Mouse (Mus musculus): ENCODE results near the gene Apol8. TPM values are rescaled to one million over a fixed set of nuclear protein-coding genes. Genes with fewer than 3 reads are reported as not detected.

Apol8 gene
- total RNA-seq, 2 experiments from 2014 or later: 5.1 to 5.8 TPM

DNA sequence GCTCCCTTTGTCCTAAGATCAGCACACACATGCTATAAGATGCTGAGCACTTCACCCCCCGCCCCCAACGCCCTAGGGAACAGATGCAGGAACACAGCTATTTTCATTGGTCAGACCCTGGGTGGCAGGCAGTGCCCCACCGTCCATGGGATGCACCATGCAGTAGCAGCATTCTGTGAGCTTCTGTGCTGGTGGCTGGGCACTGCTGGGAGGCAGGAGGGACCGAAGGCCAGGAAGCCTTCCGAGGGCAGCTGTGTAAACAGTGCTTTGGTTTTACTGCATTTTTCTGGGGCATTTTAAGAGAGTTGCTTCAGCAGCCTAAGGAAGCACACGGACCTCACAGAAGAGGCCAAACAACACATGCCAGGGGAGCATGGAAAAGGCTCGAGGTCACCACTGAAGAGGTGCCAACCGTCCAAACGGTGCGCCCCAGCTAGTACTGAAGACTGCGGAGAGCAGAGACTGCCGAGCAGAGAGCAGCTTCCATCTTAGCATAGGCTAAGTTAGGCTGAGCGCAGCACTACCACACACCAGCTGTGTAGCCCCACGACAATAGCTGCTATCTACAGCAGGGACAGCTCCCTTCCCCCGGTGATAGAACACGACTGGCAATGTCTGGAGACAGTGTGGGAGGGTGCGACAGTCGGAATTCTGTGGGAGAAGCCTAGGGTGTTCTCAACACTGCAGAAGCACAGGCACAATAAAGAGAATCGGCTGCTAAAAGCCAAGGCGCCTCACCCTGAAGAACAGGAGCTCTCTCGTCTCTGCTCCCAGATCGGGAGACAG is 27.4 kb upstream of the Apol8 start:
- intact Hi-C loops (cut with DNase I): loop anchor here (5.0 kb wide), 1 partner anchor 58 kb away; the partner anchor contains the start of gene Myh9
- Histone ChIP-seq H3K4me3 (no peak overlapping the region), H3K27ac (peak overlapping the region; percentile 83)
- TF ChIP-seq CTCF (IDR thresholded peaks at IDR 0.05): no peak; the same call in 1 of the 2 replicates
- DNase-seq (ENCODE audit: extremely low spot score in 1 of 2, low spot score in 2 of 2): peak; percentile 70 to 75

DNA sequence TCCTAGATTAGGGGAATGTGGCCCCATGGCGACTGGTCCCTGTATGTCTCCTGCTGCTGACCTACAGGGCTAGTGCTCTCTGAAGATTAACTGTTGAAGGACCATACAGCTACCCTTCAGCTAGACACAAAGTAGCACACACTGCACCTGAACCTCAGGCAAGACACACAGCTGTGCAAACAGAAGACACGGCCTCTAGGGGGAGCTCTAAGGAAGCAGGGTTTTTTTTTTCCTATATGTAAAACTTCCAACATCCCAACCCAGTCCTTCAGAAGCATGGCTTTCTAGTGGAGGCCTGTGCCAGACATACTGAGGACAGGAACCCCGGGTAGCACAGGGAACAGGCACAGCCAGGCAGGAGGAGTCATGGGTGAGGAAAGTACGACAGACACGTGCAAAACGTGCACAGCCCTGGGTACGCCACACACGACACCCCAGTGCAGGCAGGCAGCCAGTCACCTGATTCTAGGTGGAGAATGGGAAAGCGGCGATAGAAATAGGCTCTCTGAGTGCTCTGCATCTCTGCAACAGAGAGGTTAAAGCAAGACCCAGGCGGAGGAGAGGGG is 25.7 kb upstream of the Apol8 start:
- intact Hi-C loops (cut with DNase I): loop anchor here (5.0 kb wide), 1 partner anchor 60 kb away; the partner anchor contains the start of gene Myh9
- Histone ChIP-seq H3K4me3 (no peak overlapping the region), H3K27ac (no peak overlapping the region)
- TF ChIP-seq CTCF (IDR thresholded peaks at IDR 0.05): peak; percentile 74
- DNase-seq (ENCODE audit: extremely low spot score in 1 of 2, low spot score in 2 of 2): no peak

GRCm38 (mm10) chr15:77775186-77775963 is 18.6 kb upstream of the Apol8 start:
- DNase-seq (ENCODE audit: extremely low spot score in 1 of 2, low spot score in 2 of 2): peak; percentile 72 to 80
- intact Hi-C loops (cut with DNase I): loop anchor here (1.0 kb wide), 1 partner anchor 142 kb away; no protein-coding TSS in a partner anchor
- TF ChIP-seq CTCF (IDR thresholded peaks at IDR 0.05): peak; percentile 99
- Histone ChIP-seq H3K4me3 (no peak overlapping the region), H3K27ac (no peak overlapping the region)

- intact Hi-C loops (cut with DNase I): no loop called here
- TF ChIP-seq CTCF (IDR thresholded peaks at IDR 0.05): no peak
- no peak overlapping the region for H3K27ac ChIP-seq
Observed at GRCm38 (mm10) chr15:77774303-77774702, 17.5 kb upstream of the Apol8 start.

DNA sequence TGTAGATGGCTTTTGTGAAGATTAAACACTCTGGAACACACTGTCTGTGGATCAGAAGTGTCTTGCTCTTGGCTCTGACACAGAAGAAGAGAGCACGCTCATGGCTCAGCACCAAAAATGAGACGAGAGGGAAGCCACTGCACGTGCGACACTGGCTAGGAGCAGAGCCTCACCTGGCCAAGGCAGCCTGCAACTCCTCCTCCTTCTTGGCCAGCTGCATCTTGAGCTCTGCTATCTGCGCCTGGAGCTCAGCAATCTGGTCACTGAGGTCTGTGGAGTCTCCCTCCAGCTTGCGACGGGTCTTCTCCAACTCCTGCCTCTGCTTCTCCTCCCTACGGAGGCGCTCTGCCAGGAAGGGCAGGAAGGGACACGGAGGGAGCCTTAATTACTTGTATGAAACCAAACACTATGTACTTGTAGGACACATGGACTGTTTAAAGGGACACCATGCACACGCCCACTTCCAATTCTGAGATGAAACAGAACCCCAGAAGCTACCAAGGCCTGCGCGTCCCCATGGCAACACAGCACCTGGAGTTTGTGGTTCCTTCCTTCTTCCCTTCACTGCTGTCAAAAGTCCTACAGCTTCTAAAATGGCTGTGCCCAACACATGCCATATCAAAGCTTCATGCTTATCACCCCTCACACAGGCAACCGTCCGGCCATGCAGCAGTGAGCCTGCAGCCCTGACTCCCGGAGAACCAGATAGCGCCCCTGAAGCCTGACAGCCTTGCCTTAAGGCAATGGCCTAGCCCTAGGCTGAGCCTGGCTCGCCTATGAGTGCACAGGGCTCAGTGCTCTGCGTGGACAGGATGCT is 16.5 kb upstream of the Apol8 start:
- H3K27ac ChIP-seq: no peak overlapping the region
- H3K4me3 ChIP-seq: no peak overlapping the region
- DNase-seq (ENCODE audit: extremely low spot score in 1 of 2, low spot score in 2 of 2): no peak
- TF ChIP-seq CTCF (IDR thresholded peaks at IDR 0.05): no peak
- intact Hi-C loops (cut with DNase I): no loop called here

More at GRCm38 (mm10) chr15:77774303-77774702, 17.5 kb upstream of the Apol8 start:
- no peak for DNase-seq (ENCODE audit: extremely low spot score in 1 of 2, low spot score in 2 of 2)
- H3K4me3 ChIP-seq: no peak overlapping the region

DNA sequence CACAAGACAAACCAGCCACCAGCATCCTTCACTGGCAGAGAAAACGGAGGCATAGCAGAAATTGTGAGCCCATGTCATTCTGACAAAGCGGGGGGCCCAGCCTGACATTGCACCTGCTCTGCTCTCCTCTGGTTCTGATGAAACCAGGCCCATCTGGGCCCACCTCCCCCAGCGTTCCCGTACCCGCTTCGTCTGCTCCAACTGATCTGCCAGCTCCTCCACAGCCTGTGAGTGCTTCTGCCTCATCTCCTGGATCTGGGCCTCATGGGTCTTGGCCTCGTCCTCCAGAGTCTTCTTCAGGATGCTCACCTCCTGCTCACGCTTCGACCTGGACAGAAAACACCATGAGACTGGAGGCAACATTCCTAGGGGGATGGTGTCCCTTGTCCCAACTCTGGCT is 14.1 kb upstream of the Apol8 start:
- TF ChIP-seq CTCF (IDR thresholded peaks at IDR 0.05): no peak
- intact Hi-C loops (cut with DNase I): no loop called here
- no peak overlapping the region for H3K27ac ChIP-seq
- no peak overlapping the region for H3K4me3 ChIP-seq
- no peak for DNase-seq (ENCODE audit: extremely low spot score in 1 of 2, low spot score in 2 of 2)

DNA sequence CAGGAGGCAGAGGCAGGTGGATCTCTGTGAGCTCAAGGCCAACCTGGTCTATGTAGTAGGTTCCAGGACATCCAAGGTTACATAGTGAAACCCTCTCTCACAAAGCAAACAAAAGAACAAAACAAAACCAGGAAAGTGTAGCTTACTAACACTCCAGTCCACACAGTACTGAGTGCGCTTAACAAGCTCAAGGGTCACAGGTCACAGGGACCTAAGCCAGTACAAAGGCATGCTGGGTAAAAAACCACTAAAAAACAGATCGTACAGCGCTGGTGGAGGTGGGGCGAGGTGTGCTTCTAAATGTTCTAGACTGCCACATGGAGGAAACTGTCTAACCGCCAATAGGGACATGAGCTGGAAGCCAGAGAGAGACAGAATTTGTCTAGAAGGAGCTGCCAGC is 13.5 kb upstream of the Apol8 start:
- TF ChIP-seq CTCF (IDR thresholded peaks at IDR 0.05): no peak
- DNase-seq (ENCODE audit: extremely low spot score in 1 of 2, low spot score in 2 of 2): no peak
- Histone ChIP-seq H3K27ac (no peak overlapping the region), H3K4me3 (no peak overlapping the region)
- intact Hi-C loops (cut with DNase I): no loop called here

DNA sequence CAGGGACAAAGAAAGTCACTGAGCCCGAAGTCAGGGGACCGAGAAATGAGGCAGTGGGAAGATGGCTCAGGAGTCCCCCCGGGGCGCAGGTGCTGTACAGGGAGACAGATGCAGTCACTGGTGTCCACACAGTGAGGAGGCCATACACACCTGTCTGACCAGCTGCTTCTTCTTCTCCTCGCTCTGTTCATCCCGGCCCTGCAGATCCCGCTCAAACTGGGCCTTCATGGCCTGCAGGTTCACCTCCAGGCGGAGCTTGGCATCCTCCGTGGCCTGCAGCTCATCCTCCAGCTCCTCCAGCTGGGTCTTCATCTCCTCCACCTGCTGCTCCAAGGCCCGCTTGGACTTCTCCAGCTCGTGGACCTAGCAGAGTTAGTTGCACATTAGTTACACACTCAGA is 10.2 kb upstream of the Apol8 start:
- no peak overlapping the region for H3K4me3 ChIP-seq
- no peak overlapping the region for H3K27ac ChIP-seq
- no peak for TF ChIP-seq CTCF (IDR thresholded peaks at IDR 0.05)
- intact Hi-C loops (cut with DNase I): no loop called here
- no peak for DNase-seq (ENCODE audit: extremely low spot score in 1 of 2, low spot score in 2 of 2)

DNA sequence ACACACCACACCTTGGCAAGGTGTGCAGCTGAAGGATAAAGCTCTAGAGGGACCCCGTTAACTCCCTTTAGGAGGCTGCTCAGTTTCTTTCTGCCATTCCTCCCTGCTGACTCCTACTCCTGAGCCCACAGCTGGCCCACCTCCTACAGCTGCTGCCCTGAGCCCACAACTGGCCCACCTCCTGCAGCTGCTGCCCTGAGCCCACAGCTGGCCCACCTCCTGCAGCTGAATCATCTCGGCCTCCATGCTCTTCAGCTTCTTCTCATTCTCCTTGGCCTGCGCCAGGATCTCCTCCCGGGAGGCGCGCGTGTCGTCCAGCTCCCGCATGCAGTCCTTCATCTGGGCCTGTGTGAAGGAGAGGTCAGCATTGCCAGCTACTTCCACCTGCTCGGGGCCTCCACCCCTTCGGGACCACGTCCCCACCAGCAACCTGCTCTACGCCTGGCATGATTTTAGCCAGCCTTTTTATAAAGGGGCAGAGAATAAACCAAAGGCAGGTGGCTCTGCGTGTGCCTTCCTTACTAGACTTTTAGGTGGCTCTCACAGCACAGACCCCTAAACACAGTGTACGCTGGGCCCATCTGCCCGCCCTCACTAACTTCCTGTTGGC is 8.8 kb upstream of the Apol8 start:
- TF ChIP-seq CTCF (IDR thresholded peaks at IDR 0.05): no peak
- intact Hi-C loops (cut with DNase I): no loop called here
- no peak overlapping the region for H3K4me3 ChIP-seq
- no peak overlapping the region for H3K27ac ChIP-seq
- no peak for DNase-seq (ENCODE audit: extremely low spot score in 1 of 2, low spot score in 2 of 2)

GRCm38 (mm10) chr15:77764391-77765006 is 7.7 kb upstream of the Apol8 start:
- intact Hi-C loops (cut with DNase I): no loop called here
- Histone ChIP-seq H3K4me3 (no peak overlapping the region), H3K27ac (no peak overlapping the region)
- no peak for DNase-seq (ENCODE audit: extremely low spot score in 1 of 2, low spot score in 2 of 2)
- no peak for TF ChIP-seq CTCF (IDR thresholded peaks at IDR 0.05)
